Mouse (Mus musculus): ENCODE measurements around the gene Aloxe3. TPM values are rescaled to one million over a fixed set of nuclear protein-coding genes. Genes with fewer than 3 reads are reported as not detected.
A peak's percentile ranks its signal among the peaks of the same experiment; 100 is the strongest.

Gene Aloxe3
- polyA plus RNA-seq, 1 experiment, result not detected

- no peak overlapping the region for H3K27ac ChIP-seq (ENCODE audit: insufficient read depth, low read depth, low read length)
- no peak for TF ChIP-seq CTCF (IDR thresholded peaks at IDR 0.05; ENCODE audit: low read depth, low read length)
- TF ChIP-seq POLR2A (IDR thresholded peaks at IDR 0.05; ENCODE audit: borderline replicate concordance, low read depth, low read length), result no peak
- no peak overlapping the region for H3K4me3 ChIP-seq (ENCODE audit: insufficient read depth, low read length)
- peaks cover 25% of the 10 kb centered on the region for H3K4me1 ChIP-seq (ENCODE audit: control insufficient read depth, insufficient read depth, low read length)
Observed at GRCm38 (mm10) chr11:69133923-69134621, 8.4 kb downstream of the Aloxe3 start.

GRCm38 (mm10) chr11:69134622-69134968 lies 8.9 kb downstream of the Aloxe3 start:
- Histone ChIP-seq H3K4me3 (ENCODE audit: insufficient read depth, low read length) (no peak overlapping the region), H3K27ac (ENCODE audit: insufficient read depth, low read depth, low read length) (no peak overlapping the region), H3K4me1 (ENCODE audit: control insufficient read depth, insufficient read depth, low read length) (peaks cover 20% of the 10 kb centered on the region)
- TF ChIP-seq CTCF (IDR thresholded peaks at IDR 0.05; ENCODE audit: low read depth, low read length) (no peak), POLR2A (IDR thresholded peaks at IDR 0.05; ENCODE audit: borderline replicate concordance, low read depth, low read length) (no peak)

GRCm38 (mm10) chr11:69135361-69135760 lies 9.7 kb downstream of the Aloxe3 start:
- no peak overlapping the region for H3K4me3 ChIP-seq (ENCODE audit: insufficient read depth, low read length)
- H3K27ac ChIP-seq (ENCODE audit: insufficient read depth, low read depth, low read length), result no peak overlapping the region
- TF ChIP-seq CTCF (IDR thresholded peaks at IDR 0.05; ENCODE audit: low read depth, low read length), result no peak
- no peak for TF ChIP-seq POLR2A (IDR thresholded peaks at IDR 0.05; ENCODE audit: borderline replicate concordance, low read depth, low read length)
- peaks cover 15% of the 10 kb centered on the region for H3K4me1 ChIP-seq (ENCODE audit: control insufficient read depth, insufficient read depth, low read length)

GRCm38 (mm10) chr11:69147546-69147945 lies 21.9 kb downstream of the Aloxe3 start:
- no peak overlapping the region for H3K4me3 ChIP-seq (ENCODE audit: insufficient read depth, low read length)
- H3K4me1 ChIP-seq (ENCODE audit: control insufficient read depth, insufficient read depth, low read length), result no peaks in the 10 kb centered on the region
- no peak overlapping the region for H3K27ac ChIP-seq (ENCODE audit: insufficient read depth, low read depth, low read length)
- TF ChIP-seq CTCF (IDR thresholded peaks at IDR 0.05; ENCODE audit: low read depth, low read length) (no peak), POLR2A (IDR thresholded peaks at IDR 0.05; ENCODE audit: borderline replicate concordance, low read depth, low read length) (no peak)

GRCm38 (mm10) chr11:69148451-69148960 lies 22.8 kb downstream of the Aloxe3 start:
- H3K27ac ChIP-seq (ENCODE audit: insufficient read depth, low read depth, low read length), result no peak overlapping the region
- TF ChIP-seq CTCF (IDR thresholded peaks at IDR 0.05; ENCODE audit: low read depth, low read length) (no peak), POLR2A (IDR thresholded peaks at IDR 0.05; ENCODE audit: borderline replicate concordance, low read depth, low read length) (no peak)
- H3K4me1 ChIP-seq (ENCODE audit: control insufficient read depth, insufficient read depth, low read length), result no peaks in the 10 kb centered on the region
- no peak overlapping the region for H3K4me3 ChIP-seq (ENCODE audit: insufficient read depth, low read length)

- Histone ChIP-seq H3K27ac (ENCODE audit: insufficient read depth, low read depth, low read length) (no peak overlapping the region), H3K4me1 (ENCODE audit: control insufficient read depth, insufficient read depth, low read length) (no peaks in the 10 kb centered on the region), H3K4me3 (ENCODE audit: insufficient read depth, low read length) (no peak overlapping the region)
- no peak for TF ChIP-seq POLR2A (IDR thresholded peaks at IDR 0.05; ENCODE audit: borderline replicate concordance, low read depth, low read length)
- TF ChIP-seq CTCF (IDR thresholded peaks at IDR 0.05; ENCODE audit: low read depth, low read length), result no peak
Observed at GRCm38 (mm10) chr11:69149728-69150127, 24.0 kb downstream of the Aloxe3 start.

- no peak overlapping the region for H3K4me3 ChIP-seq (ENCODE audit: insufficient read depth, low read length)
- TF ChIP-seq POLR2A (IDR thresholded peaks at IDR 0.05; ENCODE audit: borderline replicate concordance, low read depth, low read length) (no peak), CTCF (IDR thresholded peaks at IDR 0.05; ENCODE audit: low read depth, low read length) (peak; percentile 76)
- no peaks in the 10 kb centered on the region for H3K4me1 ChIP-seq (ENCODE audit: control insufficient read depth, insufficient read depth, low read length)
- H3K27ac ChIP-seq (ENCODE audit: insufficient read depth, low read depth, low read length), result no peak overlapping the region
Observed at GRCm38 (mm10) chr11:69150444-69150843, 24.7 kb downstream of the Aloxe3 start.

GRCm38 (mm10) chr11:69151004-69151403 lies 25.3 kb downstream of the Aloxe3 start:
- H3K27ac ChIP-seq (ENCODE audit: insufficient read depth, low read depth, low read length), result no peak overlapping the region
- no peaks in the 10 kb centered on the region for H3K4me1 ChIP-seq (ENCODE audit: control insufficient read depth, insufficient read depth, low read length)
- no peak overlapping the region for H3K4me3 ChIP-seq (ENCODE audit: insufficient read depth, low read length)
- no peak for TF ChIP-seq CTCF (IDR thresholded peaks at IDR 0.05; ENCODE audit: low read depth, low read length)
- TF ChIP-seq POLR2A (IDR thresholded peaks at IDR 0.05; ENCODE audit: borderline replicate concordance, low read depth, low read length), result no peak

GRCm38 (mm10) chr11:69153831-69154230 lies 28.1 kb downstream of the Aloxe3 start:
- H3K4me1 ChIP-seq (ENCODE audit: control insufficient read depth, insufficient read depth, low read length), result no peaks in the 10 kb centered on the region
- TF ChIP-seq CTCF (IDR thresholded peaks at IDR 0.05; ENCODE audit: low read depth, low read length), result no peak
- TF ChIP-seq POLR2A (IDR thresholded peaks at IDR 0.05; ENCODE audit: borderline replicate concordance, low read depth, low read length), result no peak
- H3K27ac ChIP-seq (ENCODE audit: insufficient read depth, low read depth, low read length), result no peak overlapping the region
- H3K4me3 ChIP-seq (ENCODE audit: insufficient read depth, low read length), result no peak overlapping the region

GRCm38 (mm10) chr11:69155351-69155750 lies 29.7 kb downstream of the Aloxe3 start:
- no peak overlapping the region for H3K4me3 ChIP-seq (ENCODE audit: insufficient read depth, low read length)
- H3K4me1 ChIP-seq (ENCODE audit: control insufficient read depth, insufficient read depth, low read length), result no peaks in the 10 kb centered on the region
- TF ChIP-seq POLR2A (IDR thresholded peaks at IDR 0.05; ENCODE audit: borderline replicate concordance, low read depth, low read length), result no peak
- no peak for TF ChIP-seq CTCF (IDR thresholded peaks at IDR 0.05; ENCODE audit: low read depth, low read length)
- H3K27ac ChIP-seq (ENCODE audit: insufficient read depth, low read depth, low read length), result no peak overlapping the region
